Mouse (Mus musculus) midbrain, embryonic 12.5 days (tissue): ENCODE data around the gene Cenpm. TPM values are rescaled to one million over a fixed set of nuclear protein-coding genes. Genes with fewer than 3 reads are reported as not detected.

Experiments
- ATAC-seq: fragments of 200-750 bp; cut with Nextera tagmentation; 2 replicates; pipeline ENCODE4 v1.8.0; 2017; ENCODE audit warnings: low read depth, moderate TSS enrichment, moderate library complexity; ENCODE audit not compliant: low FRiP score
- H3K27ac ChIP-seq: fragments of 300-500 bp; sonication (generic); replicated peaks from 2 replicates; pipeline ENCODE4 v1.5.1; 2016; ENCODE audit warnings: mild to moderate bottlenecking
- H3K27me3 ChIP-seq: fragments of 300-500 bp; sonication (generic); 2 replicates; pipeline ENCODE4 v1.6.1; 2016; ENCODE audit warnings: mild to moderate bottlenecking
- H3K36me3 ChIP-seq: fragments of 300-500 bp; sonication (generic); 2 replicates; pipeline ENCODE4 v1.6.1; 2016
- H3K4me1 ChIP-seq: fragments of 300-500 bp; sonication (generic); 2 replicates; pipeline ENCODE4 v1.6.1; 2016
- H3K4me2 ChIP-seq: fragments of 300-500 bp; sonication (generic); replicated peaks from 2 replicates; pipeline ENCODE4 v1.6.1; 2016; ENCODE audit warnings: mild to moderate bottlenecking, moderate library complexity
- H3K4me3 ChIP-seq: fragments of 300-500 bp; sonication (generic); 2 replicates; pipeline ENCODE4 v1.5.1; 2016; ENCODE audit warnings: mild to moderate bottlenecking
- H3K9ac ChIP-seq: fragments of 300-500 bp; sonication (generic); replicated peaks from 2 replicates; pipeline ENCODE4 v1.6.1; 2016; ENCODE audit warnings: mild to moderate bottlenecking, moderate library complexity
- H3K9me3 ChIP-seq: fragments of 300-500 bp; sonication (generic); 2 replicates; pipeline ENCODE4 v1.6.1; 2016; ENCODE audit warnings: mild to moderate bottlenecking
- WGBS: fragments of 180-500 bp; shearing (Covaris S2); methylation state at CpG from one replicate; pipeline ENCODE4 v1.1.7; 2016; 5-methylcytosine and 5-hydroxymethylcytosine counted together
- polyA plus RNA-seq: library from polyadenylated mRNA; unstranded; fragments of >200 nt; fragmentation: Nextera tagmentation; extraction: Ambion mirVana; gene quantifications from 2 replicates; pipeline ENCODE4 v1.2.1, GENCODE M21; 2016

Cenpm gene
- polyA plus RNA-seq, 1 experiment from 2014 or later = 61.9 TPM

- peak overlapping the region; percentile 74 for H3K4me3 ChIP-seq
- WGBS = 85% methylated on average over 3 of the region's 3 CpGs
- H3K9ac ChIP-seq = peak overlapping the region; percentile 69
- H3K36me3 ChIP-seq = 0 out of 2 replicates have a peak, but pooled peaks cover 2% of the 10 kb centered on the region
- H3K4me1 ChIP-seq = peaks cover 6% of the 10 kb centered on the region
- H3K27me3 ChIP-seq = no peaks in the 10 kb centered on the region
- no peak overlapping the region for H3K27ac ChIP-seq
- peak overlapping the region; percentile 88 for H3K4me2 ChIP-seq
- no peaks in the 10 kb centered on the region for H3K9me3 ChIP-seq
- no peak for ATAC-seq
These were observed 1.2 kb downstream of the Cenpm start for GRCm38 (mm10) chr15:82243311-82243710.

- H3K36me3 ChIP-seq = 0 out of 2 replicates have a peak, but pooled peaks cover 9% of the 10 kb centered on the region
- H3K9me3 ChIP-seq = no peaks in the 10 kb centered on the region
- no peak overlapping the region for H3K4me2 ChIP-seq
- no peak overlapping the region for H3K4me3 ChIP-seq
- H3K27me3 ChIP-seq = no peaks in the 10 kb centered on the region
- H3K27ac ChIP-seq = no peak overlapping the region
- no peaks in the 10 kb centered on the region for H3K4me1 ChIP-seq
- H3K9ac ChIP-seq = no peak overlapping the region
- 17% methylated on average over 5 of the region's 5 CpGs for WGBS
- peak; percentile 69; the same call in 1 of the 2 replicates for ATAC-seq
These were observed 8.0 kb downstream of the Cenpm start for GRCm38 (mm10) chr15:82236565-82236964.

GRCm38 (mm10) chr15:82235661-82236060 is 8.9 kb downstream of the Cenpm start:
- H3K4me3 ChIP-seq = no peak overlapping the region
- 0 out of 2 replicates have a peak, but pooled peaks cover 9% of the 10 kb centered on the region for H3K36me3 ChIP-seq
- 77% methylated on average over 10 of the region's 10 CpGs for WGBS
- H3K27me3 ChIP-seq = no peaks in the 10 kb centered on the region
- no peaks in the 10 kb centered on the region for H3K4me1 ChIP-seq
- no peak overlapping the region for H3K9ac ChIP-seq
- ATAC-seq = no peak
- H3K9me3 ChIP-seq = no peaks in the 10 kb centered on the region
- H3K4me2 ChIP-seq = no peak overlapping the region
- H3K27ac ChIP-seq = no peak overlapping the region

- 77% methylated on average over 4 of the region's 4 CpGs for WGBS
- ATAC-seq = no peak
- Histone ChIP-seq H3K27ac (no peak overlapping the region), H3K4me2 (no peak overlapping the region), H3K9ac (no peak overlapping the region), H3K36me3 (0 out of 2 replicates have a peak, but pooled peaks cover 3% of the 10 kb centered on the region), H3K4me3 (no peak overlapping the region), H3K4me1 (peaks cover 6% of the 10 kb centered on the region; the same call in 1 of the 2 replicates), H3K27me3 (no peaks in the 10 kb centered on the region), H3K9me3 (no peaks in the 10 kb centered on the region)
These were observed 11.9 kb downstream of the Cenpm start for GRCm38 (mm10) chr15:82232651-82233050.

GRCm38 (mm10) chr15:82231591-82232378 is 12.8 kb downstream of the Cenpm start:
- ATAC-seq = no peak
- Histone ChIP-seq H3K4me2 (no peak overlapping the region), H3K9me3 (no peaks in the 10 kb centered on the region), H3K27ac (no peak overlapping the region), H3K27me3 (0 out of 2 replicates have a peak, but pooled peaks cover under 1% of the 10 kb centered on the region), H3K36me3 (0 out of 2 replicates have a peak, but pooled peaks cover 3% of the 10 kb centered on the region), H3K4me1 (peaks cover 6% of the 10 kb centered on the region; the same call in 1 of the 2 replicates), H3K4me3 (no peak overlapping the region), H3K9ac (no peak overlapping the region)
- 72% methylated on average over 11 of the region's 11 CpGs for WGBS

GRCm38 (mm10) chr15:82231100-82231499 is 13.4 kb downstream of the Cenpm start:
- WGBS = 88% methylated on average over 4 of the region's 4 CpGs
- Histone ChIP-seq H3K36me3 (0 out of 2 replicates have a peak, but pooled peaks cover 3% of the 10 kb centered on the region), H3K4me1 (peaks cover 6% of the 10 kb centered on the region; the same call in 1 of the 2 replicates), H3K9ac (no peak overlapping the region), H3K9me3 (no peaks in the 10 kb centered on the region), H3K4me3 (no peak overlapping the region), H3K27me3 (peaks cover 7% of the 10 kb centered on the region; the same call in 1 of the 2 replicates), H3K27ac (no peak overlapping the region), H3K4me2 (no peak overlapping the region)
- no peak for ATAC-seq

GRCm38 (mm10) chr15:82230098-82230611 is 14.4 kb downstream of the Cenpm start:
- Histone ChIP-seq H3K4me1 (peaks cover 6% of the 10 kb centered on the region; the same call in 1 of the 2 replicates), H3K27me3 (peaks cover 17% of the 10 kb centered on the region), H3K9me3 (no peaks in the 10 kb centered on the region), H3K36me3 (0 out of 2 replicates have a peak, but pooled peaks cover 3% of the 10 kb centered on the region), H3K4me3 (no peak overlapping the region), H3K27ac (no peak overlapping the region), H3K9ac (no peak overlapping the region), H3K4me2 (no peak overlapping the region)
- ATAC-seq = no peak
- WGBS = 77% methylated on average over 6 of the region's 6 CpGs

GRCm38 (mm10) chr15:82229542-82230045 is 15.0 kb downstream of the Cenpm start:
- Histone ChIP-seq H3K4me2 (no peak overlapping the region), H3K9me3 (no peaks in the 10 kb centered on the region), H3K4me3 (no peak overlapping the region), H3K27ac (no peak overlapping the region), H3K36me3 (0 out of 2 replicates have a peak, but pooled peaks cover 3% of the 10 kb centered on the region), H3K4me1 (peaks cover 7% of the 10 kb centered on the region; the same call in 1 of the 2 replicates), H3K9ac (no peak overlapping the region), H3K27me3 (peaks cover 22% of the 10 kb centered on the region)
- ATAC-seq = no peak
- WGBS = 50% methylated on average over 11 of the region's 11 CpGs

- 85% methylated on average over 5 of the region's 5 CpGs for WGBS
- Histone ChIP-seq H3K27me3 (peaks cover 55% of the 10 kb centered on the region), H3K27ac (no peak overlapping the region)
These were observed 18.8 kb downstream of the Cenpm start for GRCm38 (mm10) chr15:82225769-82226168.

GRCm38 (mm10) chr15:82224602-82225215 is 19.8 kb downstream of the Cenpm start:
- no peak for ATAC-seq
- WGBS = 38% methylated on average over 7 of the region's 7 CpGs
- H3K4me2 ChIP-seq = peak overlapping the region; percentile 68
- peak overlapping the region; percentile 36 for H3K4me3 ChIP-seq
- H3K27ac ChIP-seq = no peak overlapping the region
- no peaks in the 10 kb centered on the region for H3K36me3 ChIP-seq
- peaks cover 56% of the 10 kb centered on the region for H3K27me3 ChIP-seq
- H3K4me1 ChIP-seq = peaks cover 27% of the 10 kb centered on the region
- H3K9ac ChIP-seq = peak overlapping the region; percentile 46; the same call in 1 of the 2 replicates
- no peaks in the 10 kb centered on the region for H3K9me3 ChIP-seq

More at GRCm38 (mm10) chr15:82225769-82226168, 18.8 kb downstream of the Cenpm start:
- no peak for ATAC-seq
- Histone ChIP-seq H3K9me3 (no peaks in the 10 kb centered on the region), H3K9ac (no peak overlapping the region), H3K36me3 (no peaks in the 10 kb centered on the region), H3K4me3 (no peak overlapping the region), H3K4me1 (peaks cover 26% of the 10 kb centered on the region), H3K4me2 (no peak overlapping the region)

GRCm38 (mm10) chr15:82223657-82224601 is 20.6 kb downstream of the Cenpm start, which contains the start of gene Tnfrsf13c:
Gene Tnfrsf13c, minus strand, starts transcription at chr15:82224369.
- peak; percentile 63 for ATAC-seq
- no peaks in the 10 kb centered on the region for H3K9me3 ChIP-seq
- peak within 1 kb of the TSS; percentile 46 for H3K9ac ChIP-seq
- 1% methylated on average over 43 of the region's 44 CpGs for WGBS
- peak within 1 kb of the TSS; percentile 68 for H3K4me2 ChIP-seq
- no peaks in the 10 kb centered on the region for H3K36me3 ChIP-seq
- no peak within 1 kb of the TSS for H3K27ac ChIP-seq
- peaks cover 28% of the 10 kb centered on the region for H3K4me1 ChIP-seq
- H3K4me3 ChIP-seq = peak within 1 kb of the TSS; percentile 36
- H3K27me3 ChIP-seq = peaks cover 56% of the 10 kb centered on the region
